Mouse (Mus musculus): Measurements from ENCODE around the gene Syt11.

The Syt11 gene

GRCm38 (mm10) chr3:88762401-88762831 lies 12.5 kb downstream of the Syt11 start:
- Histone ChIP-seq H3K36me3 (ENCODE audit: insufficient read depth, low read length) (peaks cover 15% of the 10 kb centered on the region), H3K4me1 (replicated peaks; ENCODE audit: low read depth, low read length) (peaks cover 34% of the 10 kb centered on the region), H3K9me3 (ENCODE audit: low read length) (peaks cover 11% of the 10 kb centered on the region), H3K4me3 (replicated peaks; ENCODE audit: low read length) (peak overlapping the region; percentile 60), H3K27me3 (ENCODE audit: insufficient read depth, low read length) (no peaks in the 10 kb centered on the region)
- TF ChIP-seq POU5F1 (IDR thresholded peaks at IDR 0.05; ENCODE audit: borderline replicate concordance, low read length) (no peak), CTCF (conservative IDR thresholded peaks at IDR 0.05; ENCODE audit: low read length) (no peak), NANOG (IDR thresholded peaks at IDR 0.05; ENCODE audit: borderline replicate concordance, low read length) (no peak)

- Histone ChIP-seq H3K27me3 (ENCODE audit: insufficient read depth, low read length) (no peaks in the 10 kb centered on the region), H3K36me3 (ENCODE audit: insufficient read depth, low read length) (peaks cover 15% of the 10 kb centered on the region), H3K4me1 (replicated peaks; ENCODE audit: low read depth, low read length) (peaks cover 35% of the 10 kb centered on the region), H3K9me3 (ENCODE audit: low read length) (peaks cover 11% of the 10 kb centered on the region), H3K4me3 (replicated peaks; ENCODE audit: low read length) (peak overlapping the region; percentile 60)
- TF ChIP-seq CTCF (conservative IDR thresholded peaks at IDR 0.05; ENCODE audit: low read length) (no peak), NANOG (IDR thresholded peaks at IDR 0.05; ENCODE audit: borderline replicate concordance, low read length) (no peak), POU5F1 (IDR thresholded peaks at IDR 0.05; ENCODE audit: borderline replicate concordance, low read length) (no peak)
These were observed 13.3 kb downstream of the Syt11 start for GRCm38 (mm10) chr3:88761619-88762018.

DNA sequence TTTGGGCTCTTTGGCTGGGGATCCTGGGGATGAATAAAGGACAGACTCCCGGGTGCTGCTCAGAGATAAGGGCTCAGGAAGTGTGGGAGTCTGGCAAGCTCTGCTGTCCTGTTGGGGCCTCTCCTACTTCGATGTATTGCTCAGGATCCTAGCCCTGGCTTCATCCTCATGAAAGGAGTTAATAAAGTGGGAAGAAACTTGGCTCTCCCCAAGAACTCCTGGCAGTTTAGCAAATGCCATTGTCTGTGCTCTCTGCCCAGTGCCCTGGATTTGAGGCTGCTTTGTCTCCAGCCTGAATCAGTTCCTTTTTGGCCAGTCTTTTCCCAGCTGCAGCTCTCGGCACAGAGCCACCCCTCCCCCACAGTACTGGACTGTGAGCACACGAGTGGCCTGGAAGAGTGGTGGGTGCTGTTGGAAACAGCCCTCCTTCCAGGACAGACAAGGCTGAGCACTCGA lies 16.9 kb downstream of the Syt11 start:
- no peak for TF ChIP-seq POU5F1 (IDR thresholded peaks at IDR 0.05; ENCODE audit: borderline replicate concordance, low read length)
- TF ChIP-seq NANOG (IDR thresholded peaks at IDR 0.05; ENCODE audit: borderline replicate concordance, low read length) = no peak
- no peak for TF ChIP-seq CTCF (conservative IDR thresholded peaks at IDR 0.05; ENCODE audit: low read length)
- Histone ChIP-seq H3K36me3 (ENCODE audit: insufficient read depth, low read length) (peaks cover 15% of the 10 kb centered on the region), H3K4me3 (replicated peaks; ENCODE audit: low read length) (no peak overlapping the region), H3K4me1 (replicated peaks; ENCODE audit: low read depth, low read length) (peaks cover 64% of the 10 kb centered on the region), H3K9me3 (ENCODE audit: low read length) (peaks cover 11% of the 10 kb centered on the region), H3K27me3 (ENCODE audit: insufficient read depth, low read length) (no peaks in the 10 kb centered on the region)

- TF ChIP-seq POU5F1 (IDR thresholded peaks at IDR 0.05; ENCODE audit: borderline replicate concordance, low read length) (no peak), NANOG (IDR thresholded peaks at IDR 0.05; ENCODE audit: borderline replicate concordance, low read length) (no peak), CTCF (conservative IDR thresholded peaks at IDR 0.05; ENCODE audit: low read length) (no peak)
- Histone ChIP-seq H3K9me3 (ENCODE audit: low read length) (peaks cover 11% of the 10 kb centered on the region), H3K36me3 (ENCODE audit: insufficient read depth, low read length) (peaks cover 15% of the 10 kb centered on the region), H3K4me3 (replicated peaks; ENCODE audit: low read length) (no peak overlapping the region), H3K4me1 (replicated peaks; ENCODE audit: low read depth, low read length) (peaks cover 49% of the 10 kb centered on the region), H3K27me3 (ENCODE audit: insufficient read depth, low read length) (no peaks in the 10 kb centered on the region)
These were observed 18.7 kb downstream of the Syt11 start for GRCm38 (mm10) chr3:88756276-88756675.

DNA sequence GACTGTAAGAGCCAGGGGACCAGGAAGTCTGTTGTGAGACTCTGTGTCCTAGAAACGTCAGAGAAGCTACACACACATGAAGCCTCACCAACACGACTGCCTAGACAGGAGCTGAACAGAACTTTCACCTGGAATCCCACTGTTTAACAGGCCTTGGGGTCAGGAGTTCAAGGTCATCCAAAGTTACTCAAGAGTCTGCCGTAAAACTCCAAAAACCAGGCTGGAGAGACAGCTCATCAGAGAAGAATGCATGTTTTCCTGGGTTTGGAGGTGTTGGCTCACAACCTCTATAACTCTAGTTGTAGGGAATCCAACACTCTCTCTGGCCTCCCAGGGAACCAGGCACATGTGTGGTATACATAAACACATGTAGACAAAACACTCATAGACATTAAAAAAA lies 19.4 kb downstream of the Syt11 start:
- H3K4me1 ChIP-seq (replicated peaks; ENCODE audit: low read depth, low read length) = peaks cover 48% of the 10 kb centered on the region
- peaks cover 15% of the 10 kb centered on the region for H3K36me3 ChIP-seq (ENCODE audit: insufficient read depth, low read length)
- H3K9me3 ChIP-seq (ENCODE audit: low read length) = peaks cover 10% of the 10 kb centered on the region
- H3K27me3 ChIP-seq (ENCODE audit: insufficient read depth, low read length) = no peaks in the 10 kb centered on the region
- H3K4me3 ChIP-seq (replicated peaks; ENCODE audit: low read length) = no peak overlapping the region
- TF ChIP-seq CTCF (conservative IDR thresholded peaks at IDR 0.05; ENCODE audit: low read length) (no peak), POU5F1 (IDR thresholded peaks at IDR 0.05; ENCODE audit: borderline replicate concordance, low read length) (no peak), NANOG (IDR thresholded peaks at IDR 0.05; ENCODE audit: borderline replicate concordance, low read length) (no peak)

- Histone ChIP-seq H3K36me3 (ENCODE audit: insufficient read depth, low read length) (peaks cover 5% of the 10 kb centered on the region; the same call in 1 of the 2 replicates), H3K4me1 (replicated peaks; ENCODE audit: low read depth, low read length) (peaks cover 48% of the 10 kb centered on the region), H3K4me3 (replicated peaks; ENCODE audit: low read length) (no peak overlapping the region), H3K27me3 (ENCODE audit: insufficient read depth, low read length) (no peaks in the 10 kb centered on the region), H3K9me3 (ENCODE audit: low read length) (no peaks in the 10 kb centered on the region)
- TF ChIP-seq POU5F1 (IDR thresholded peaks at IDR 0.05; ENCODE audit: borderline replicate concordance, low read length) = no peak
- TF ChIP-seq NANOG (IDR thresholded peaks at IDR 0.05; ENCODE audit: borderline replicate concordance, low read length) = no peak
- TF ChIP-seq CTCF (conservative IDR thresholded peaks at IDR 0.05; ENCODE audit: low read length) = peak; percentile 31
These were observed 20.7 kb downstream of the Syt11 start for GRCm38 (mm10) chr3:88754283-88754682.

DNA sequence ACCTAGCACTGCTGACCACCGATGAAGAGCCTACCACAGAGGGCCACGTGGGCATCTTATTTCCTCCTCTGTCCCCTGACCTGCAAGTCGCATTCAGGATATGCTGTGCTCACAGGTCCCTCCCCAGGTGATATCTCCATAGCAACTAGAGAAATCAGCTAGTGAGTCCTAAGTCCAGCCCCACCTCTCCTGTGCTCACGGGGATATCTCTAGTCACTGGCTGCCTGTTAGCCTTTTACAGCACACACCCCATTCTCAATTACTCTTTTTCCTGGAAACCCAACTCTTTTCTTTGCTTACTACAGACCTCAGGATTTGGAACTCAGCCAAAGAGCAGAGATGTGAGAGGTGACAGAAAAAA lies 28.1 kb downstream of the Syt11 start:
- TF ChIP-seq POU5F1 (IDR thresholded peaks at IDR 0.05; ENCODE audit: borderline replicate concordance, low read length) (no peak), NANOG (IDR thresholded peaks at IDR 0.05; ENCODE audit: borderline replicate concordance, low read length) (no peak), CTCF (conservative IDR thresholded peaks at IDR 0.05; ENCODE audit: low read length) (no peak)
- no peak overlapping the region for H3K4me3 ChIP-seq (replicated peaks; ENCODE audit: low read length)

GRCm38 (mm10) chr3:88746139-88746870 lies 28.7 kb downstream of the Syt11 start:
- H3K27me3 ChIP-seq (ENCODE audit: insufficient read depth, low read length) = no peaks in the 10 kb centered on the region
- H3K9me3 ChIP-seq (ENCODE audit: low read length) = peaks cover 40% of the 10 kb centered on the region
- no peak overlapping the region for H3K4me3 ChIP-seq (replicated peaks; ENCODE audit: low read length)
- TF ChIP-seq POU5F1 (IDR thresholded peaks at IDR 0.05; ENCODE audit: borderline replicate concordance, low read length) (no peak), CTCF (conservative IDR thresholded peaks at IDR 0.05; ENCODE audit: low read length) (no peak), NANOG (IDR thresholded peaks at IDR 0.05; ENCODE audit: borderline replicate concordance, low read length) (no peak)
- peaks cover 13% of the 10 kb centered on the region for H3K4me1 ChIP-seq (replicated peaks; ENCODE audit: low read depth, low read length)
- peaks cover 5% of the 10 kb centered on the region; the same call in 1 of the 2 replicates for H3K36me3 ChIP-seq (ENCODE audit: insufficient read depth, low read length)

More for the DNA sequence above, 28.1 kb downstream of the Syt11 start:
- peaks cover 13% of the 10 kb centered on the region for H3K4me1 ChIP-seq (replicated peaks; ENCODE audit: low read depth, low read length)
- no peaks in the 10 kb centered on the region for H3K27me3 ChIP-seq (ENCODE audit: insufficient read depth, low read length)
- H3K9me3 ChIP-seq (ENCODE audit: low read length) = peaks cover 34% of the 10 kb centered on the region
- peaks cover 5% of the 10 kb centered on the region; the same call in 1 of the 2 replicates for H3K36me3 ChIP-seq (ENCODE audit: insufficient read depth, low read length)

All from E14TG2a.4 (cell line).